Mouse (Mus musculus) cerebral cortex, adult 2 months (tissue): ENCODE measurements around the gene Stxbp1.

ENCODE experiments used
- WGBS: fragments of 180-500 bp; shearing (Covaris S2); methylation state at CpG from one replicate; pipeline ENCODE4 v1.1.7; 2018; 5-methylcytosine and 5-hydroxymethylcytosine counted together

The Stxbp1 gene

GRCm38 (mm10) chr2:32846805-32847467, at the start of gene Stxbp1:
Gene Stxbp1 (minus strand): TSS chr2:32847245.
- WGBS: under 1% methylated on average over 75 of the region's 78 CpGs

- 42% methylated on average over 10 of the region's 10 CpGs for WGBS
These were observed 49.6 kb upstream of the Stxbp1 start for GRCm38 (mm10) chr2:32896507-32897147.

GRCm38 (mm10) chr2:32895606-32896106, 48.6 kb upstream of the Stxbp1 start:
- WGBS: 23% methylated on average over 8 of the region's 8 CpGs

GRCm38 (mm10) chr2:32894097-32894496, 47.1 kb upstream of the Stxbp1 start:
- 82% methylated on average over 2 of the region's 2 CpGs for WGBS

GRCm38 (mm10) chr2:32892490-32892889, 45.4 kb upstream of the Stxbp1 start:
- WGBS: 48% methylated on average over 14 of the region's 14 CpGs

GRCm38 (mm10) chr2:32891278-32891677, 44.2 kb upstream of the Stxbp1 start:
- WGBS: 87% methylated on average over 9 of the region's 9 CpGs

GRCm38 (mm10) chr2:32890280-32890679, 43.2 kb upstream of the Stxbp1 start:
- WGBS: 70% methylated on average over 3 of the region's 3 CpGs

GRCm38 (mm10) chr2:32888551-32888950, 41.5 kb upstream of the Stxbp1 start:
- 62% methylated on average over 3 of the region's 3 CpGs for WGBS

- 42% methylated on average over 9 of the region's 9 CpGs for WGBS
These were observed 41.0 kb upstream of the Stxbp1 start for GRCm38 (mm10) chr2:32888029-32888428.

GRCm38 (mm10) chr2:32884745-32885144, 37.7 kb upstream of the Stxbp1 start:
- 53% methylated on average over 7 of the region's 7 CpGs for WGBS

- WGBS: 33% methylated on average over 19 of the region's 21 CpGs
These were observed 35.4 kb upstream of the Stxbp1 start for GRCm38 (mm10) chr2:32882283-32883043.

GRCm38 (mm10) chr2:32881723-32882122, 34.7 kb upstream of the Stxbp1 start:
- WGBS: 33% methylated on average over 3 of the region's 3 CpGs

GRCm38 (mm10) chr2:32881054-32881453, 34.0 kb upstream of the Stxbp1 start:
- WGBS: 65% methylated on average over 6 of the region's 6 CpGs

- WGBS: 51% methylated on average over 5 of the region's 5 CpGs
These were observed 32.5 kb upstream of the Stxbp1 start for GRCm38 (mm10) chr2:32879593-32879992.

- 63% methylated on average over 3 of the region's 3 CpGs for WGBS
These were observed 31.4 kb upstream of the Stxbp1 start for GRCm38 (mm10) chr2:32878396-32878795.

- 54% methylated on average over 6 of the region's 6 CpGs for WGBS
These were observed 30.8 kb upstream of the Stxbp1 start for GRCm38 (mm10) chr2:32877761-32878393.

GRCm38 (mm10) chr2:32877303-32877702, 30.3 kb upstream of the Stxbp1 start:
- 35% methylated on average over 5 of the region's 5 CpGs for WGBS

GRCm38 (mm10) chr2:32876490-32877302, 29.7 kb upstream of the Stxbp1 start:
- WGBS: 4% methylated on average over 20 of the region's 20 CpGs

GRCm38 (mm10) chr2:32875675-32876489, 28.8 kb upstream of the Stxbp1 start, which contains the start of gene Fam129b:
Gene Fam129b (plus strand): TSS chr2:32876114.
- 1% methylated on average over 68 of the region's 68 CpGs for WGBS
